ENCODE assay signal across 18 mouse cellular contexts in the genomic region with DNA sequence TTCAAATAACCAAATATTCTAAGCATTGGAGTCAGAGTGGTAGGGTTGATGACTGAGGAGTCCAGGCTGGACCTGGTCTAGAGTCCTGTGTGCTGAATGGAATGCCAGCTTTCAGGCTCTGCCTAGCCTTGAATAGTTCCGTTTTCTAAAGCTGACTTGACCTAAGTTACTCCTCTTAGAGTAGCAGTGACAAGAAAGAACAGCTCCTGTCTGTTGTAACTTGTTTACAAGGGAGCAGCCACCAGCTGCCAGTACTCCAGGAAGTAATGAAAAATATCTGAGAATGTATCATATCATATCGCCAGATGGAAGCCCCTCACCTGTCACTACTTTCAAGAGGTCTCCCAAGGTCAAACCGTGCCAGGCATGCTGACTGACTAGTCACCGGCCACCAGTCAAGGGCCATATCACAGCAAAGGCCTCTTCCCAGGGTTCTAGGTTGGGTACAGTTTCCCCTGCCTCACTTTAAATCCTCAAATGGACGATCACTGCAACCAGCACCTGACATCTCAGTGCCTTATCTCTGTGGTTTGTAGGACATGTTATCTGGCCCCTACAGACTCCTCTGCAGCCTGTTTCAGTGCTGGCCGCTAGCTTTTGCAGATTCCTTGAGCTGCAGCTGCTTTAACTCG. TPM values are rescaled to one million over a fixed set of nuclear protein-coding genes. Genes with fewer than 3 reads are reported as not detected.
A peak's percentile ranks its signal among the peaks of the same experiment; 100 is the strongest.
DNase-seq lines count a peak whose midpoint lies in the region; ATAC-seq and TF ChIP-seq lines count a peak whose summit lies in the region.
"Had no signal": no experiment of that assay in that cellular context is flagged by ENCODE, and none has a peak within 500 bp of the region (broad histone marks: within the 10 kb centered on the region; RNA-seq: fewer than 3 reads in every experiment).

No protein-coding gene starts in this region.

- no peak for DNase-seq in spleen, adult 2 months (ENCODE audit: low read depth in 1 of 2, low spot score in 2 of 2)
- DNase-seq in spleen, postnatal 4 days (ENCODE audit: low spot score in 2 of 2): no peak
- DNase-seq in T-cell, adult 2 months (ENCODE audit: low spot score): no peak
- no peak for DNase-seq in heart, postnatal 10 days
- no peak for DNase-seq in spleen, postnatal 14 days (ENCODE audit: low spot score in 2 of 2)
- DNase-seq: cerebellum, adult 11 months; cerebellum, postnatal 36 days; heart, adult 18-20 months; kidney, adult 9 months; layer of hippocampus, postnatal 36 days; left cerebral cortex, postnatal 4 days; right cerebral cortex, postnatal 4 days had no signal

- H3K4me2 ChIP-seq in liver, embryonic 16.5 days (ENCODE audit: low read depth, low read length): no peak overlapping the region
- H3K4me2 ChIP-seq: embryonic facial prominence, embryonic 13.5 days; lung, embryonic 15.5 days; stomach, embryonic 15.5 days had no signal

- ATAC-seq in granulocyte monocyte progenitor cell, adult 5-6 weeks (replicated peaks; ENCODE audit: poor library complexity, severe bottlenecking): peak; percentile 10; the same call in 1 of the 2 replicates
- peak; percentile 47 for ATAC-seq in liver, embryonic 16.5 days (ENCODE audit: low read depth)

- no peaks in the 10 kb centered on the region for H3K9me3 ChIP-seq in liver, embryonic 16.5 days (replicated peaks; ENCODE audit: control insufficient read depth, low read length)
- H3K9me3 ChIP-seq: embryonic facial prominence, embryonic 13.5 days; lung, embryonic 15.5 days; stomach, embryonic 15.5 days had no signal

- no peak overlapping the region for H3K9ac ChIP-seq in liver, embryonic 16.5 days (ENCODE audit: low read depth, low read length)
- H3K9ac ChIP-seq: embryonic facial prominence, embryonic 13.5 days; lung, embryonic 15.5 days; stomach, embryonic 15.5 days had no signal

- no peak for TF ChIP-seq POLR2A in spleen, adult 2 months (IDR thresholded peaks at IDR 0.05; ENCODE audit: low read depth, low read length)

- no peaks in the 10 kb centered on the region for H3K36me3 ChIP-seq in spleen, adult 2 months (ENCODE audit: control insufficient read depth, insufficient read depth, low read length)
- no peaks in the 10 kb centered on the region for H3K36me3 ChIP-seq in liver, embryonic 16.5 days (ENCODE audit: control insufficient read depth, insufficient read depth)
- H3K36me3 ChIP-seq: embryonic facial prominence, embryonic 13.5 days; lung, embryonic 15.5 days; stomach, embryonic 15.5 days had no signal

- intact Hi-C loops in heart, postnatal 10 days (cut with DNase I): no loop called here

- H3K4me3 ChIP-seq in spleen, adult 2 months (ENCODE audit: extremely low read depth, insufficient read depth, insufficient read length): no peak overlapping the region
- H3K4me3 ChIP-seq in liver, embryonic 16.5 days (ENCODE audit: low read depth, low read length): no peak overlapping the region
- H3K4me3 ChIP-seq: embryonic facial prominence, embryonic 13.5 days; lung, embryonic 15.5 days; stomach, embryonic 15.5 days had no signal

- H3K27me3 ChIP-seq in spleen, adult 2 months (ENCODE audit: control insufficient read depth, insufficient read depth, low read length): no peaks in the 10 kb centered on the region
- H3K27me3 ChIP-seq in liver, embryonic 16.5 days (ENCODE audit: control insufficient read depth, insufficient read depth, low read depth, low read length): no peaks in the 10 kb centered on the region
- H3K27me3 ChIP-seq: embryonic facial prominence, embryonic 13.5 days; lung, embryonic 15.5 days; megakaryocyte, embryonic 14.5 days; stomach, embryonic 15.5 days had no signal

- H3K27ac ChIP-seq in spleen, adult 2 months (ENCODE audit: insufficient read depth, low read length): peak overlapping the region; percentile 11; the same call in 1 of the 2 replicates
- no peak overlapping the region for H3K27ac ChIP-seq in liver, embryonic 16.5 days (ENCODE audit: low read length)
- H3K27ac ChIP-seq: embryonic facial prominence, embryonic 13.5 days; lung, embryonic 15.5 days; stomach, embryonic 15.5 days had no signal

- peaks cover 19% of the 10 kb centered on the region; the same call in 1 of the 2 replicates for H3K4me1 ChIP-seq in spleen, adult 2 months (ENCODE audit: control insufficient read depth, insufficient read depth, insufficient read length)
- peaks cover 26% of the 10 kb centered on the region for H3K4me1 ChIP-seq in liver, embryonic 16.5 days (ENCODE audit: control insufficient read depth, low read depth, low read length)
- H3K4me1 ChIP-seq: lung, embryonic 15.5 days; stomach, embryonic 15.5 days had no signal

- 31% methylated on average over 7 of the region's 7 CpGs for WGBS in spleen, adult 2 months
- WGBS in liver, embryonic 16.5 days (ENCODE audit: insufficient replicate concordance): 17% methylated on average over 7 of the region's 7 CpGs

- no peak for TF ChIP-seq CTCF in spleen, adult 2 months (IDR thresholded peaks at IDR 0.05; ENCODE audit: extremely low read depth, insufficient read depth, insufficient read length, insufficient replicate concordance)

RNA-seq across cellular contexts. Expression of a gene that starts 51.2 kb away (rescaled TPM):
- polyA plus RNA-seq in spleen, adult 2 months (2012; rRNA removed): 18.9 and 23.4 TPM in 2 replicates
- 8.6 and 12.3 TPM in 2 replicates for total RNA-seq in granulocyte monocyte progenitor cell, adult 5-6 weeks (2014; fragmentation: Nextera tagmentation)
- total RNA-seq in granulocyte monocyte progenitor cell, adult 5-6 weeks (2017): 10.6 and 41.3 TPM in 2 replicates
- 4.4 and 6.6 TPM in 2 replicates for polyA plus RNA-seq in liver, embryonic 16.5 days (2015; fragmentation: Nextera tagmentation; extraction: Ambion mirVana)
- 1 to 10 TPM; 6.5 to 8.3 TPM for total RNA-seq in heart, postnatal 10 days (2021)
